Mouse (Mus musculus): ENCODE data around the gene Ccdc87. TPM values are rescaled to one million over a fixed set of nuclear protein-coding genes. Genes with fewer than 3 reads are reported as not detected.

The Ccdc87 gene
- polyA plus RNA-seq, 1 experiment from 2014 or later = not detected

DNA sequence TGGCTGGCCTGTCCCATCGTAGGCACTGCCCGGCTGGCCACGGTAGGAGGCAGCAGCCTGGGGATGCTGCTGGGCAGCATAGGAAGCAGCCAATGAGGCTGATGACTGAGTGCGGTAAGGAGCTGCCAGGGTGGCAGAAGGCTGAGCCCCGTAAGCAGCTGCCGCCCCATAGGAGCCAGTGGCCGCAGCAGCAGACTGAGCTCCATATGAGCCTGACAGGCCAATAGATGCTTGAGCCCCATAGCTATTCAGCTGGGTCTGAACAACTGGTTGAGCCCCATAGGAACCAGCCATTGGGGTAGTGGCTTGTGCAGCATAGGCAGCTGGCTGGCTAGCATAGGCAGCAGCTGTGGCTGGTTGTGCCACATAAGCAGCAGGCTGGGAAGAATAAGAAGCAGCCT is 36.5 kb upstream of the Ccdc87 start:
- no peak overlapping the region for H3K4me2 ChIP-seq (ENCODE audit: low read depth, low read length)
- H3K4me1 ChIP-seq (ENCODE audit: insufficient read depth) = peaks cover 6% of the 10 kb centered on the region; the same call in 1 of the 2 replicates
- TF ChIP-seq CTCF (IDR thresholded peaks at IDR 0.05; ENCODE audit: low read depth) (no peak), EP300 (IDR thresholded peaks at IDR 0.05; ENCODE audit: low read depth) (no peak)
- WGBS (ENCODE audit: insufficient replicate concordance) = 99% methylated on average over 7 of the region's 7 CpGs
- no peaks in the 10 kb centered on the region for H3K27me3 ChIP-seq (ENCODE audit: insufficient read depth, low read length)
- H3K9me3 ChIP-seq (ENCODE audit: low read length) = no peaks in the 10 kb centered on the region
- no peak overlapping the region for H3K4me3 ChIP-seq (ENCODE audit: low read depth, low read length)
- peaks cover 65% of the 10 kb centered on the region for H3K36me3 ChIP-seq (replicated peaks; ENCODE audit: insufficient read depth, low read length)
- no peak overlapping the region for H3K9ac ChIP-seq (replicated peaks)
- DNase-seq = no peak
- no peak for ATAC-seq
- H3K27ac ChIP-seq (ENCODE audit: low read depth) = no peak overlapping the region

DNA sequence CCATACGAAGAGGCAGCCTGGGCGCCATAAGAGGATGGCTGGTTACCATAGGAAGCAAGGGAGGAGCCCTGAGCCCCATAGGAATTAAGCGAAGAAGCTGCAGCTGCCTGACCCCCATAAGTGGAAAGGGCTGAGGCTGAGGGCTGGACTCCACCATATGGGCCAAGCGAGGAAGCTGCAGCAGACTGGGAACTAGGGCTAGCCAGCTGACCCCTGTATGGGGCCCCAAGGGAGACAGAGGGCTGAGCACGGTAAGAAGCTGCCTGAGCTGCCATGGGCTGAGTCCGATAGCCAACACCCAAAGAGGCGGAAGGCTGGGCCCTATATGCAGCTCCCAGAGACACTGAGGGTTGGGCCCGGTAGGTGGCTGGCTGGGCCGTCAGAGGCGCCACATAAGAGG is 35.9 kb upstream of the Ccdc87 start:
- H3K36me3 ChIP-seq (replicated peaks; ENCODE audit: insufficient read depth, low read length) = peaks cover 65% of the 10 kb centered on the region
- WGBS (ENCODE audit: insufficient replicate concordance) = 82% methylated on average over 10 of the region's 10 CpGs

DNA sequence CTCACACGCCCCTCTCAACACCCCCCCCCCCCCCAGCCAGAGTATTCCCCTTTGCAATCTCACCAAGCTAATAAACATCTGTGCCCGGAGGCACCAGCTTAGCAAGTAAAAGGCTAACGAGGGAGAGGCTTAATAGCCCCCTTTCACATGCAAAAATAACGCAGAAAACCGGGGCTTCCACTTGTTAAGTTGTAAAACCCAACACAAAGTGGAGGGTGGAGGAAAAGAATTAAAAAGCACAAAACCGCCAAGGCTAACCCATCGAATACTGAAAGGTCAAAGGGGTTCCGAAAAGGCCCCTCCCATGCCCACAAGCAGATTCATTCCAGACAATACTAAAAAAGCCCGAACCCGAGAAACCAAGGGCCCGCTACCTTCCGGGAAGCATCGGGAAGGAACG is 28.9 kb upstream of the Ccdc87 start:
- peak overlapping the region; percentile 86 for H3K4me2 ChIP-seq (ENCODE audit: low read depth, low read length)
- ATAC-seq (no peak), DNase-seq (no peak)
- H3K36me3 ChIP-seq (replicated peaks; ENCODE audit: insufficient read depth, low read length) = peaks cover 7% of the 10 kb centered on the region
- H3K4me1 ChIP-seq (ENCODE audit: insufficient read depth) = peaks cover 28% of the 10 kb centered on the region
- no peaks in the 10 kb centered on the region for H3K27me3 ChIP-seq (ENCODE audit: insufficient read depth, low read length)
- TF ChIP-seq EP300 (IDR thresholded peaks at IDR 0.05; ENCODE audit: low read depth) (no peak), CTCF (IDR thresholded peaks at IDR 0.05; ENCODE audit: low read depth) (no peak)
- H3K9me3 ChIP-seq (ENCODE audit: low read length) = no peaks in the 10 kb centered on the region
- WGBS (ENCODE audit: insufficient replicate concordance) = under 1% methylated on average over 14 of the region's 14 CpGs
- peak overlapping the region; percentile 83 for H3K9ac ChIP-seq (replicated peaks)
- H3K4me3 ChIP-seq (ENCODE audit: low read depth, low read length) = peak overlapping the region; percentile 74
- H3K27ac ChIP-seq (ENCODE audit: low read depth) = peak overlapping the region; percentile 96

More for the DNA sequence above, 35.9 kb upstream of the Ccdc87 start:
- DNase-seq (no peak), ATAC-seq (no peak)
- Histone ChIP-seq H3K27ac (ENCODE audit: low read depth) (no peak overlapping the region), H3K27me3 (ENCODE audit: insufficient read depth, low read length) (no peaks in the 10 kb centered on the region), H3K4me1 (ENCODE audit: insufficient read depth) (peaks cover 11% of the 10 kb centered on the region), H3K9me3 (ENCODE audit: low read length) (no peaks in the 10 kb centered on the region), H3K9ac (replicated peaks) (no peak overlapping the region), H3K4me3 (ENCODE audit: low read depth, low read length) (no peak overlapping the region), H3K4me2 (ENCODE audit: low read depth, low read length) (no peak overlapping the region)
- TF ChIP-seq EP300 (IDR thresholded peaks at IDR 0.05; ENCODE audit: low read depth) = no peak
- no peak for TF ChIP-seq CTCF (IDR thresholded peaks at IDR 0.05; ENCODE audit: low read depth)

DNA sequence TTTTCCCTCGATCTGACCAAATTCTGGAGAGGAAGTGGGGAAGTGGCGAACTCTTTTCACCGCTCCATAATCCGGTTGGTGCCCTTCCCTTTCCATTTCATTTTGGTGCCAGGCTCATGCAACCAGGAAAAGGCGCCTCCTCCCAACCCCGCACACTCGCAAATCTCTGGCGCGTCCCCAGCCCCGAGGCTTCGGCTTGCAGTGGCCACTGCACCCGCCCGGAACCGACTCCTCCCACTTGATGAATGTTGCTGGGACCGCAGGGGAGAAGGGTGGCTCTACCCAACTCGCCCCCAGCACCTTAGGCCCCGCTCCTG is 28.5 kb upstream of the Ccdc87 start:
- Histone ChIP-seq H3K4me3 (ENCODE audit: low read depth, low read length) (peak overlapping the region; percentile 74), H3K27ac (ENCODE audit: low read depth) (peak overlapping the region; percentile 96), H3K27me3 (ENCODE audit: insufficient read depth, low read length) (no peaks in the 10 kb centered on the region), H3K4me2 (ENCODE audit: low read depth, low read length) (peak overlapping the region; percentile 86), H3K4me1 (ENCODE audit: insufficient read depth) (peaks cover 26% of the 10 kb centered on the region), H3K9me3 (ENCODE audit: low read length) (0 out of 2 replicates have a peak, but pooled peaks cover 3% of the 10 kb centered on the region), H3K36me3 (replicated peaks; ENCODE audit: insufficient read depth, low read length) (peaks cover 7% of the 10 kb centered on the region), H3K9ac (replicated peaks) (peak overlapping the region; percentile 83)
- ATAC-seq (no peak), DNase-seq (no peak)
- 1% methylated on average over 17 of the region's 17 CpGs for WGBS (ENCODE audit: insufficient replicate concordance)
- no peak for TF ChIP-seq EP300 (IDR thresholded peaks at IDR 0.05; ENCODE audit: low read depth)
- TF ChIP-seq CTCF (IDR thresholded peaks at IDR 0.05; ENCODE audit: low read depth) = no peak

DNA sequence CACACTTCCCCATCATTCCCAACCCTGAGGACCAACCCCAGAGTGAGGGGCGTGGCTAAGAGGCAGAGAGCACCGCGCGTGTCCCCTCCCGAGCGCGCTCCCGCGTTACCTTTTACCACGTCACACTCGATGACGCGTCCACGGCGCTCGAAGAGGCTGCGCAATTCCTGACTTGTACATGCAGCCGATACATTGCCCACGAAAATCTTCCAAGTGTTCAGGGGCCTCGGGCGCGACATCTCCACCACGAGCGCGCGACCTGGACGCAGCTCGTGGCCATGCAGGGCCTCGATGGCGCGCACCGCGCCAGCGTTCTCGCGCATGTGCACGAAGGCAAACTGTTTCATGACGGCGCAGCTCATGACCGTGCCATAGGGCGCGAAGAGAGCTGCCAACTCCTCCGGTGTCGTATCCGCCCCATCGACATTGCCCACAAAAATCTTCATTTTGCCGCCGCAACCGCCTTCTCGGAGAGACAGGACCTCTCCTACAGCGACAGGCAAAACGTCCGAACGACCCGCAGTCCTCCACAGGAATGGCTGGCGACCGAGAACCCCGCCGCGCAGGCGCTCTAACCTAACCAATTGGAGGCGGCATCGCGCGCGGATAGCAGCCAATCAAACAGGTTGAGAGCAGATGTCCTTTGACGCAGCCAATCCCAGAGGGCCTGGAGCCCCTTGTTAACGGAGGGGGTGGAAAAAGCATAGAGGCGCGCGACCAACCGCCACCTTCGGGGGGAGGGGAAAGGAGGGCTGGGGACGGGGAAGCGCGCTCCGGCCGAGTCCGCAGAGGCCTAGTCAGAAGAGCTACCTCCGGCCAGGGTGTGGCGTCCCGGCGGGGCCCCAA is 27.9 kb upstream of the Ccdc87 start, which contains the start of the genes Gm21992 and Rbm14:
TSS of gene Gm21992 (minus strand) at position 550 of the 846 bp plus-strand sequence.
TSS of gene Rbm14 (minus strand) at position 572 of the 846 bp plus-strand sequence.
- DNase-seq = peak; percentile 98
- Histone ChIP-seq H3K36me3 (replicated peaks; ENCODE audit: insufficient read depth, low read length) (peaks cover 7% of the 10 kb centered on the region), H3K4me3 (ENCODE audit: low read depth, low read length) (peak within 1 kb of the TSS; percentile 74), H3K27ac (ENCODE audit: low read depth) (peak within 1 kb of the TSS; percentile 96), H3K4me1 (ENCODE audit: insufficient read depth) (peaks cover 24% of the 10 kb centered on the region), H3K9ac (replicated peaks) (peak within 1 kb of the TSS; percentile 83), H3K9me3 (ENCODE audit: low read length) (0 out of 2 replicates have a peak, but pooled peaks cover 4% of the 10 kb centered on the region), H3K4me2 (ENCODE audit: low read depth, low read length) (peak within 1 kb of the TSS; percentile 86), H3K27me3 (ENCODE audit: insufficient read depth, low read length) (no peaks in the 10 kb centered on the region)
- WGBS (ENCODE audit: insufficient replicate concordance) = under 1% methylated on average over 83 of the region's 83 CpGs
- ATAC-seq = peak; percentile 97
- TF ChIP-seq EP300 (IDR thresholded peaks at IDR 0.05; ENCODE audit: low read depth) = peak; percentile 30; the same call in 1 of the 2 replicates
- TF ChIP-seq CTCF (IDR thresholded peaks at IDR 0.05; ENCODE audit: low read depth) = no peak; the same call in 1 of the 2 replicates

DNA sequence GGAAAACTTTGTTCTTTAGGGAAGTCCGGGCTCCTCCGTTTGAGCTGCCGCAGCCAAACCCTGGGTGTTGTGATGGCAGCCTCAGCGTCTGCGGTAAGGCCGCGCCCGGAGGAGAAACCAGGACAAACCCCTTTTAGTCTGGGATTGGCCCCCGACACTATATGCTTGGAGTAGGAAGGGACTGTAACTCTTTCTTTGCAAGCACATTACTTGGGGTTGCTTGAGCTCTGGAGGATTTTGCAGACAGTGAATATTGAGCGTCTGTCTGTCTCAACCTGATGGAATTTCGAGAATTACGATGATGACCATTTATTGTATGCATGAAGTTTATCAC is 27.3 kb upstream of the Ccdc87 start:
- peak; percentile 10; the same call in 1 of the 2 replicates for ATAC-seq
- H3K9ac ChIP-seq (replicated peaks) = peak overlapping the region; percentile 76

More for the DNA sequence above, 27.3 kb upstream of the Ccdc87 start:
- Histone ChIP-seq H3K4me1 (ENCODE audit: insufficient read depth) (peaks cover 24% of the 10 kb centered on the region), H3K27ac (ENCODE audit: low read depth) (peak overlapping the region; percentile 96), H3K9me3 (ENCODE audit: low read length) (0 out of 2 replicates have a peak, but pooled peaks cover 4% of the 10 kb centered on the region), H3K4me3 (ENCODE audit: low read depth, low read length) (peak overlapping the region; percentile 74), H3K27me3 (ENCODE audit: insufficient read depth, low read length) (no peaks in the 10 kb centered on the region), H3K4me2 (ENCODE audit: low read depth, low read length) (peak overlapping the region; percentile 86), H3K36me3 (replicated peaks; ENCODE audit: insufficient read depth, low read length) (peaks cover 7% of the 10 kb centered on the region)
- DNase-seq = no peak
- TF ChIP-seq CTCF (IDR thresholded peaks at IDR 0.05; ENCODE audit: low read depth) = no peak
- no peak for TF ChIP-seq EP300 (IDR thresholded peaks at IDR 0.05; ENCODE audit: low read depth)
- 2% methylated on average over 12 of the region's 12 CpGs for WGBS (ENCODE audit: insufficient replicate concordance)

Measured in liver, postnatal 0 days (tissue).